Mouse (Mus musculus): Measurements from ENCODE around the gene Camta2. TPM values are rescaled to one million over a fixed set of nuclear protein-coding genes. Genes with fewer than 3 reads are reported as not detected.
A peak's percentile ranks its signal among the peaks of the same experiment; 100 is the strongest.

The Camta2 gene
- total and polyA plus RNA-seq, 2 experiments, result 2.3 to 16.9 TPM

GRCm38 (mm10) chr11:70679894-70680293 is 8.0 kb downstream of the Camta2 start:
- peaks cover 16% of the 10 kb centered on the region for H3K4me1 ChIP-seq (ENCODE audit: control insufficient read depth, insufficient read depth, low read length)
- peaks cover 12% of the 10 kb centered on the region; the same call in 1 of the 2 replicates for H3K36me3 ChIP-seq (ENCODE audit: control insufficient read depth, insufficient read depth, low read length)
- no peak overlapping the region for H3K27ac ChIP-seq (replicated peaks; ENCODE audit: insufficient read depth, low read depth, low read length)
- no peaks in the 10 kb centered on the region for H3K27me3 ChIP-seq (ENCODE audit: control insufficient read depth, insufficient read depth, low read length)
- 89% methylated on average over 8 of the region's 8 CpGs for WGBS
- H3K79me2 ChIP-seq (ENCODE audit: control insufficient read depth, insufficient read depth, low read length), result no peaks in the 10 kb centered on the region
- DNase-seq (ENCODE audit: extremely low read depth, low read depth, low spot score), result peak; percentile 45
- no peak overlapping the region for H3K4me3 ChIP-seq (ENCODE audit: insufficient read depth, low read depth, low read length)
- no peak overlapping the region for H3K9ac ChIP-seq (ENCODE audit: low read depth, low read length)
- no peak for TF ChIP-seq CTCF (IDR thresholded peaks at IDR 0.05; ENCODE audit: low read depth, low read length)
- no peak for TF ChIP-seq POLR2A (IDR thresholded peaks at IDR 0.05; ENCODE audit: extremely low read depth, insufficient read depth, low read length)

GRCm38 (mm10) chr11:70679361-70679760 is 8.5 kb downstream of the Camta2 start:
- H3K9ac ChIP-seq (ENCODE audit: low read depth, low read length), result no peak overlapping the region
- H3K4me3 ChIP-seq (ENCODE audit: insufficient read depth, low read depth, low read length), result no peak overlapping the region
- no peaks in the 10 kb centered on the region for H3K79me2 ChIP-seq (ENCODE audit: control insufficient read depth, insufficient read depth, low read length)
- H3K27ac ChIP-seq (replicated peaks; ENCODE audit: insufficient read depth, low read depth, low read length), result peak overlapping the region; percentile 95
- peaks cover 12% of the 10 kb centered on the region for H3K36me3 ChIP-seq (ENCODE audit: control insufficient read depth, insufficient read depth, low read length)
- H3K4me1 ChIP-seq (ENCODE audit: control insufficient read depth, insufficient read depth, low read length), result peaks cover 16% of the 10 kb centered on the region
- WGBS, result 95% methylated on average over 8 of the region's 8 CpGs
- H3K27me3 ChIP-seq (ENCODE audit: control insufficient read depth, insufficient read depth, low read length), result no peaks in the 10 kb centered on the region
- DNase-seq (ENCODE audit: extremely low read depth, low read depth, low spot score), result no peak
- no peak for TF ChIP-seq POLR2A (IDR thresholded peaks at IDR 0.05; ENCODE audit: extremely low read depth, insufficient read depth, low read length)
- TF ChIP-seq CTCF (IDR thresholded peaks at IDR 0.05; ENCODE audit: low read depth, low read length), result no peak

DNA sequence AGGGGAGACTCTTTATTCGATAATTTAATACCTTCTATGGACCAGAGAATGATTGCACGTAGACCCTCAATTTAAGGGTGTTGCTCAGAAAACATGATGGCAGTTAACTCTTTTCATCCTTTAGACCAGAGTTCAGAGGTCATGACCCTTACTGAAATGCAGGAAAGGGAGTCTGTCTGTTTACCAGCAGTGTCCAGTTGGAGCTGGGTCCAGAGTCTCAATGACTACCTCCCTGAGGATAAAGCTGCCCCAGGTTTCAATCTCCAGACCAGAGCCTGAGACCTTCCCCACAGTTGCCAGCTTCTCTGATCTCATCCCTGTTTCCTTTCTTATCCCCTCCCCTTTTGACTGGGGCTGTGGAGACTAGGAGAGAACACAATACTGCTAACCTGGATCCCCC is 9.3 kb downstream of the Camta2 start:
- Histone ChIP-seq H3K79me2 (ENCODE audit: control insufficient read depth, insufficient read depth, low read length) (no peaks in the 10 kb centered on the region), H3K27ac (replicated peaks; ENCODE audit: insufficient read depth, low read depth, low read length) (peak overlapping the region; percentile 95), H3K4me3 (ENCODE audit: insufficient read depth, low read depth, low read length) (no peak overlapping the region), H3K4me1 (ENCODE audit: control insufficient read depth, insufficient read depth, low read length) (peaks cover 16% of the 10 kb centered on the region), H3K9ac (ENCODE audit: low read depth, low read length) (0 out of 2 replicates have a peak overlapping the region, but pooled peaks have one; percentile 24), H3K27me3 (ENCODE audit: control insufficient read depth, insufficient read depth, low read length) (no peaks in the 10 kb centered on the region), H3K36me3 (ENCODE audit: control insufficient read depth, insufficient read depth, low read length) (peaks cover 14% of the 10 kb centered on the region)
- WGBS, result 35% methylated on average over 2 of the region's 2 CpGs
- peak; percentile 76 for DNase-seq (ENCODE audit: extremely low read depth, low read depth, low spot score)
- TF ChIP-seq CTCF (IDR thresholded peaks at IDR 0.05; ENCODE audit: low read depth, low read length), result no peak
- TF ChIP-seq POLR2A (IDR thresholded peaks at IDR 0.05; ENCODE audit: extremely low read depth, insufficient read depth, low read length), result no peak

DNA sequence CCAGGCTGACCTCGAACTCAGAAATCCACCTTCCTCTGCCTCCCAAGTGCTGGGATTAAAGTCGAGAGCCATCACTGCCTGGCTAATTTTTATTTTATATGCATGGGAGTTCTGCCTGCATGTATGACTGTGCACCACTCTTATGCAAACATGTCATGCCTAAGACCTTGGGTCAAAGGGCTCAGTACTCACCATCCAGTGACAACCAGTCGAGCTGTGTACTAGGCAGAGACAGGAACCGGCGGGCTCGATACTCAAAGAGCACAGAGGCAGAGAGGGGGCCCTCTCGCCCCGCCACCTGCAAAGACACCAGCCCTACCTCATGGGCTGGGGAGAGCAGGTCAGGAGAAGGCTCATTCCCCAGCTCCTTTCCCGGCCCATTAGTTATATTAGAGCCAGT is 9.8 kb downstream of the Camta2 start:
- DNase-seq (ENCODE audit: extremely low read depth, low read depth, low spot score), result peak; percentile 71
- Histone ChIP-seq H3K36me3 (ENCODE audit: control insufficient read depth, insufficient read depth, low read length) (peaks cover 14% of the 10 kb centered on the region), H3K79me2 (ENCODE audit: control insufficient read depth, insufficient read depth, low read length) (no peaks in the 10 kb centered on the region), H3K4me3 (ENCODE audit: insufficient read depth, low read depth, low read length) (no peak overlapping the region), H3K27me3 (ENCODE audit: control insufficient read depth, insufficient read depth, low read length) (no peaks in the 10 kb centered on the region), H3K9ac (ENCODE audit: low read depth, low read length) (peak overlapping the region; percentile 38; the same call in 1 of the 2 replicates), H3K4me1 (ENCODE audit: control insufficient read depth, insufficient read depth, low read length) (peaks cover 16% of the 10 kb centered on the region), H3K27ac (replicated peaks; ENCODE audit: insufficient read depth, low read depth, low read length) (peak overlapping the region; percentile 95)
- 37% methylated on average over 9 of the region's 9 CpGs for WGBS
- no peak for TF ChIP-seq CTCF (IDR thresholded peaks at IDR 0.05; ENCODE audit: low read depth, low read length)
- no peak for TF ChIP-seq POLR2A (IDR thresholded peaks at IDR 0.05; ENCODE audit: extremely low read depth, insufficient read depth, low read length)

DNA sequence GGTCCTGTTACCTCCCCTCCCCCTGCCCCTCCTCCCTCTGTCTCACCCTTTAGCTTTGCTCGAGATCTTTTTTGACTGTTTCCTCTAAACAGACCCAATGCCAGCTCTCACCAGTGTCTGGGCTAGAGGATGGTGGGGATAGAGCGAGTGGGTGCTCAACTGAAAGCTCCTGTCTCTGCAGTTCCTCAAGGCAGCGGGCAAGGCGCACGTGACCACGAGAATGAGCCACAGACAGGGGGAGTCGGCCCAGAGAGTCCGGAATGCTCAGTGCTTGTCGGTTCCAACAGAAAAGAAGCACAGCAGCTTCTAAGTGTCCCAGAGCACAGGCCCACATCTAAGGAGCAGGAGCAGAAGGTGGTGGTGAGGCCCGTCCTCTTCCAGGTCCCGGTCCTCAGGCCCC is 13.4 kb downstream of the Camta2 start:
- Histone ChIP-seq H3K4me1 (ENCODE audit: control insufficient read depth, insufficient read depth, low read length) (peaks cover 14% of the 10 kb centered on the region), H3K79me2 (ENCODE audit: control insufficient read depth, insufficient read depth, low read length) (no peaks in the 10 kb centered on the region), H3K36me3 (ENCODE audit: control insufficient read depth, insufficient read depth, low read length) (peaks cover 4% of the 10 kb centered on the region), H3K27me3 (ENCODE audit: control insufficient read depth, insufficient read depth, low read length) (no peaks in the 10 kb centered on the region), H3K4me3 (ENCODE audit: insufficient read depth, low read depth, low read length) (no peak overlapping the region), H3K9ac (ENCODE audit: low read depth, low read length) (no peak overlapping the region), H3K27ac (replicated peaks; ENCODE audit: insufficient read depth, low read depth, low read length) (no peak overlapping the region)
- WGBS, result 85% methylated on average over 11 of the region's 11 CpGs
- no peak for TF ChIP-seq POLR2A (IDR thresholded peaks at IDR 0.05; ENCODE audit: extremely low read depth, insufficient read depth, low read length)
- no peak for TF ChIP-seq CTCF (IDR thresholded peaks at IDR 0.05; ENCODE audit: low read depth, low read length)
- DNase-seq (ENCODE audit: extremely low read depth, low read depth, low spot score), result no peak

- Histone ChIP-seq H3K36me3 (ENCODE audit: control insufficient read depth, insufficient read depth, low read length) (peaks cover 4% of the 10 kb centered on the region), H3K27me3 (ENCODE audit: control insufficient read depth, insufficient read depth, low read length) (no peaks in the 10 kb centered on the region), H3K9ac (ENCODE audit: low read depth, low read length) (no peak overlapping the region), H3K27ac (replicated peaks; ENCODE audit: insufficient read depth, low read depth, low read length) (no peak overlapping the region), H3K4me3 (ENCODE audit: insufficient read depth, low read depth, low read length) (no peak overlapping the region), H3K79me2 (ENCODE audit: control insufficient read depth, insufficient read depth, low read length) (no peaks in the 10 kb centered on the region), H3K4me1 (ENCODE audit: control insufficient read depth, insufficient read depth, low read length) (peaks cover 9% of the 10 kb centered on the region)
- DNase-seq (ENCODE audit: extremely low read depth, low read depth, low spot score), result no peak
- WGBS, result 97% methylated on average over 6 of the region's 6 CpGs
- TF ChIP-seq CTCF (IDR thresholded peaks at IDR 0.05; ENCODE audit: low read depth, low read length), result no peak
- TF ChIP-seq POLR2A (IDR thresholded peaks at IDR 0.05; ENCODE audit: extremely low read depth, insufficient read depth, low read length), result no peak
Measured at GRCm38 (mm10) chr11:70674014-70674413, 13.9 kb downstream of the Camta2 start.
